Mouse (Mus musculus): ENCODE data around the gene Cuta. TPM values are rescaled to one million over a fixed set of nuclear protein-coding genes. Genes with fewer than 3 reads are reported as not detected.
"Not testable (repeated sequence)": the region's sequence is repeated elsewhere in the genome, so short reads cannot be mapped to it uniquely, and the experiment has no call there.

The Cuta gene
- 120 and 132 TPM in 2 replicates for polyA plus RNA-seq (2012; rRNA removed)

DNA sequence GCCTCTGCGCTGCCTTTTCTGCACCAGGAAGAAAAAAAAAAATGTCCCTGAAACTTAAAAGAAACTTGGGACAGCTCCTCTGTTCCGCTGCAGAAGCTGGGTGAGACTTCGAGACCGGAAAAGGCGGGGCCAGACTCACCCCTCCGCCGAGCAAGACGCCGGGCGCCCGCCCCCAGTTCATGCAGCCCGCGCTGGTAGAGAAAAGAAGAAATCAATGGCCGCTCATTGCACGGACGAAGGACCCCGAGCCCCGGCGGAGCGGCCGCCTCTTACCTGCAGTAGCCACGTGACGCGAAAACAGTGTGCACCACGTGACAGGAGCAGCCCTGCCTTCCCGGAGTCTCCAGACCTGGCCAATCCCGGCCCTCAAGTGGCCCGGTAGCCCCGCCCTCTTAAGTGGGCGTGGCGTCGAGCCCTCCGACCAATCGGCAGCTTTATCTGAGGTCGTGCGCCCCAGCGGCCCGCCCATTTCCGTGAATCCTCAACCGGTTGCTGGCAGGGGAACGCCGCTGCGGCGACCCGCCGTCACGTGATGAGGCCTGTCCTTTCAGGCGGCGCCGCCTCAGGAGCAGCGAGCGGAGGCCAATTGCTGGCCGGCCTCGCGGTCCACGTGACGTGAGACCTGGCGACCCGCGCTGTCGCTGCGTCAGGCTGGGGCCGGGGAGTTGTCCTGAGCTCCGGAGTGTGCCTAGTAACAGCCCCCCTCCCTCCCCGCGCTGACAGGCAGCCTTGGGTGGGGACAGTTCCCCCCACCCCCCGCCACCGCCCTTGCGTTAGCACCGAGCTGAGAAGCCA lies at the start of gene Cuta:
TSS of gene Cuta (minus strand) at position 392 of the 795 bp plus-strand sequence.
- peak; percentile 99 to 100 for DNase-seq (ENCODE audit: extremely low spot score in 1 of 2, low spot score in 1 of 2)

DNA sequence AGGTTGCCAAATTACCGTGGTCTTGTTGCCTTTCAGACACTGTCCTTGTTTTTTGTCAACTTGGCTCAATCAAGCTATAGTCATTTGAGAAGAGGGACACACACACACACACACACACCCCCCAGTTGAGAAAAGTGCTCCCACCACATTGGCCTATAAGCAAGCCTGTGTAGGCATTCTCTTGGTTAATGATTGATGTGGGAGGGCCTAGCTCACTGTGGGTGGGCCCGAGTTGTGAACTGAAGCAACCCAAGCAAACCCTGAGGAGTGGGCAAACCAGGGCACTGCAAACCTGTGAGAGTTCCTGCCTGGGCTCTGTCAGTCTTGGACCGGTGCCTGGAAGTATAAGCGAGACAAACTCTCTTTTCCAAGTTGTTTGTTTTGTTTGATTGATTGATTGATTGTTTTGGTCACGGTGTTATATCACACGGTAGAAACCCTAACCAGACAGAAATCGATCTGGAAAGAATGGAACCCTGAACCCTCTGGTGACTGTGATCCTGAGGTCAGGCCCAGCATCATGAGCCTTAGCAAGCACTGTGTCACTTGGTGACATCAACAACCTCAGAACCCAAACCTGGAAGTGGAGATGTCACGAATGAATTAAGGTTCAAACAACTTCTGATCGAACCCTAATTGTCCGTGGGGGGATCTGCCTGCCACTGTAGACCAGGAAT lies 46.3 kb upstream of the Cuta start:
- no peak for DNase-seq (ENCODE audit: extremely low spot score in 1 of 2, low spot score in 1 of 2)

DNA sequence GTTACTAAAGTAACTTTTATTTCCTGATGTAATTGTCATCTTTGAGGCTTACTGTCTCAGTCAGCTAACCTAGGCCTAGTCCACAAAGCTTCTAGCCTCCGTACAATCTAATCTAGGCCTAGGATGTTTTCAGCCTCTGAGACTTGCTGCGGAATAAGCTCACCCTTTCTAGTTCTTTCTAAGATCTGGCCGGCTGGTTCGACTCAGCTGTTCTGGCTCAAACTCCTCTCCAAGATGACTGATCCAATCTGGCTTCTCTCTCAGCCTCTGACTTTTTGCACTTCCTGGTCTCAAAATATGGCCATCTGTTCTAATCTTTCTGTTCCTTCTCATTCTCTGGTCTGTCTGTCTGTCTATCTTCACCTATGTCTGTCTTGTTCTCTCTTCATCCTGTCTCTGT lies 44.0 kb upstream of the Cuta start:
- DNase-seq (ENCODE audit: extremely low spot score in 1 of 2, low spot score in 1 of 2) = no peak

DNA sequence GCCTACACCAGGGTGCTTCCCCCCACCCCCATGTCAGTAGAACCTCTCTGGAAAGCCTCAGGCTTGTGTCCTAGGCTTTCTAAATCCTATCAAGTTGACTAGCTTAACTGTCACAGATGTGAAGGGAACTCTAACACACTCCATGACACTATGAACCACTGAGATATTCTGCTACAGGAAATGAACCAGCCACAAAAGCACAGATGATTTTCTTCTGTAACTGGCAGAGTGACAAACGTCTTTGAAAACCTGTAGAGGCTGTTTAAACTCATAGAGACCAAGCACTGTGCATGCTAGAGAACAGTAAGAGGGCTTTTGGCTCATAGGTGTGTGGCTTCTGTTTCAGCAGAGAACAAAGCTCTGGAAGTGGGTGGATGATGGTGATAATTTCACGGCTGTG lies 41.7 kb upstream of the Cuta start:
- no peak for DNase-seq (ENCODE audit: extremely low spot score in 1 of 2, low spot score in 1 of 2)

DNA sequence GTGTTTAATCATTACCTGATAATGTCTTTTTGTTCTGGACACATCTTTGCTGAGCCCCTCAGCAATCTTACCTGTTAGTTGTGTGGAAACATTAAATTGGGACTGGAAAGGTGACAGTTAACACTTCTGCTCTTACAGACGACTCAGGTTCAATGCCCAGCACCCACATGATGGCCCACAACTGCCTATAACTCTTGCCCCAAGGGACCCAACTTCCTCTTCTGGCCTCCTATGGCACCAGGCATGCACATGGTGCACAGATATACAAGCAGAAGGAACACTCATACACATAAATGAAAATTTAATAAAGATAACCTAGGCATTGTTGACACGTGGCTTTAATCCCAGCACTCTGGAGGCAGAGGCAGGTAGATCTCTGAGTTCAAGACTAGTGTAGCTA lies 40.1 kb upstream of the Cuta start:
- no peak for DNase-seq (ENCODE audit: extremely low spot score in 1 of 2, low spot score in 1 of 2)

DNA sequence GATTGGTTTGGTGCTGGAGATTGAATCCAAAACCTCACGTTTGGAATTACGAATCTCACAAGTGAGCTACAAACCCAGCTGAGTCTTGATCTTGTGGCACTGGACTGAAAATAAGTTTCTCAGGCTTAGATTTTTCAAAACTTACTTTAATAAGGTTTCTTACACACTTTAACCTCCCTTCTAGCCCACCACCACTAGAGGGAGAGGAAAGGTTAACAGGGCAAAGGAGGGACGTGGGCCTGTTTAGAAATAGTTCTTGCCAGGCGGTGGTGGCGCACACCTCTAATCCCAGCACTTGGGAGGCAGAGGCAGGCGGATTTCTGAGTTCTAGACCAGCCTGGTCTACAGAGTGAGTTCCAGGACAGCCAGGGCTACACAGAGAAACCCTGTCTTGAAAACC lies 38.0 kb upstream of the Cuta start:
- DNase-seq (ENCODE audit: extremely low spot score in 1 of 2, low spot score in 1 of 2) = not testable (repeated sequence)

DNA sequence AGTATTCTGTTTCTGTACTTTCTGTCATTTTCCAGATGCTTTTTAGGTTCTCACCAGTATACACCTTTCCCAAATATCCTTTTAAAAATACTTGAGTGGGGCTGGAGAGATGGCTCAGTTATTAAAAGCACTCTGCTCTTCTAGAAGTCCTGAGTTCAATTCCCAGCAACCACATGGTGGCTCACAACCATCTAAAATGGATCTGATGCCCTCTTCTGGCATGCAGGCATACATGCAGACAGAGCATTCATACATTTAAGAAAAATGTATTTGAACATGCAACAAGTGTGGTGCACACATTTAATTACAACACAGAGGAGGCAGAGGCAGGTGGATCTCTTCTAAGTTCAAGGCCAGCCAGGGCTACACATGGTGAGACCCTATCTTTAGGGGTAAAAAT lies 36.0 kb upstream of the Cuta start:
- no peak for DNase-seq (ENCODE audit: extremely low spot score in 1 of 2, low spot score in 1 of 2)

DNA sequence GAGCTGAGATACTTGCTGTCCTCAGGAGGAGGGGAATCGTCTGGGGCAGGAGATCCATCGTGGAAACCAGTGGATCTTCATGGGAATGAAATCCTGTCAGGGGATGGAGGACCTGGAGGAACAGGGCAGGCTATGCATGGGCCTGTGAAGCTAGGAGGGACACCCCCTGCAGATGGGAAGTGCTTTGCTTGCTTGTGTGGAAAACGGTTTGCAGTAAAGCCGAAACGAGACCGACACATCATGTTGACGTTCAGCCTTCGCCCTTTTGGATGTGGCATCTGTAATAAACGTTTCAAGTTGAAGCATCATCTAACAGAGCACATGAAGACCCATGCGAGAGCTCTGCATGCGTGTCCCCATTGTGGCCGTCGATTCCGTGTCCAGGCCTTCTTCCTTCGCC lies 35.2 kb upstream of the Cuta start:
- DNase-seq (ENCODE audit: extremely low spot score in 1 of 2, low spot score in 1 of 2) = no peak

DNA sequence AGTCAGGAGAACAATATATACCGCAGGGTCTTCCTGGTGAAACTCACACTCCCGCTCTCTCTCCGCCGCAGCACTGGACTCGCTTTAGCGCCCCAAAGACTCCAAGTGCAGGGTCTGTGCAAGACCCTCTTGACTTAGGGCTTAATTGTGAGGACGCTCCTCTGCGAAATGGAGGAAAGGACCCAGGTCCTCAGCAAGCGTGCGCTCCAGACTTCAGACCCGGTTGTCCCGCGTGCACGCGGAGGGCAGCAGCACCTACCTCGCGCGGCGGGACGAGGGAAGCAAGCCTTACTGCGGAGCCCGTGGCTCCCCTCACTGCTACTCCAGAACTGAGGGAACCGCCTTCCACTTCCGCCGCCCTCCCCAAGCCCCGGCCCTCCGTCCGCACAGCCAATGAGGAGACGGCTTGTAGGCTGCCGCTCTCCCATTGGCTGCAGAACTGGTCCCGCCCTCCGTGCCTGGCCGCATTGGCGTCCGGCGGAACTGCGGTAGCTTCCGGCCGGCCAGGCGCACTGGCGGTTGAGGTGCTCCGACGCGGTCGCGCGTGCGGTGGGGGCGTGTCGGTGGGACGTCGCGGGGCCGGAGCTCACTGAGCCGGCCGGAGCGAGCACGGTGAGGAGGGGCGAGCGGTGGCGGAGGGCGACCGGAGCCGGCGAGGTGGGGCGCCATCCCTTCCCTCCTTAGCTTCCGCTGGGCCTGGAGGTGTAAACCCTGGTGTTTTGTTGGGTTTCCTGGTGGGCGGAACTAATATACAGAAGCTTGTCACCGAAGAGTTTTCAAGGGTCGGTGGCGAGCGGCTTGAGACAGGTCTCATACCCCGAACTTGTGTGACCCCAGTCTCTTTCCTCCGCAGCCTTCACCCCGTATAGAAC lies 33.6 kb upstream of the Cuta start, which contains the start of gene Zbtb9:
TSS of gene Zbtb9 (plus strand) at position 465 of the 872 bp plus-strand sequence.
- DNase-seq (ENCODE audit: extremely low spot score in 1 of 2, low spot score in 1 of 2) = peak; percentile 94 to 97

DNA sequence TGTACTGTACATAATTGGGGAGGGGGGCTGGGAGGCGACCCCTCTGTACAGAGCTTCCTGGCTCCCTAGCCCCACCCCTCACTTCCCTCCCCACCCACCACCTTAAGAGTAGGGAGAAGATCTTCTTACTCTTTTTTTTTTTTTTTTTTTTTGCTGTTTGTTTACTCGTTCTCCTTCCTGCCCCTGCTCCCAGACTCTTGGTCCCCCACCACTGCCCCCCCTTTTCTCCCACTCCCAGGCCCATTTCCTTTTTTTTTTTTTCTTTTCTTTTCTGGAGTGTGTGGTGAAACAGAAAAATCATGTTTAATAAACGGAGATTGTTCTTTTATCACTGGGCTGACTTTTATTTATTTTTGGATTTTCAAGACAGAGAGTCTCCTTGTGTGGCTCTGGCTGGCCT lies 32.7 kb upstream of the Cuta start:
- no peak for DNase-seq (ENCODE audit: extremely low spot score in 1 of 2, low spot score in 1 of 2)

DNA sequence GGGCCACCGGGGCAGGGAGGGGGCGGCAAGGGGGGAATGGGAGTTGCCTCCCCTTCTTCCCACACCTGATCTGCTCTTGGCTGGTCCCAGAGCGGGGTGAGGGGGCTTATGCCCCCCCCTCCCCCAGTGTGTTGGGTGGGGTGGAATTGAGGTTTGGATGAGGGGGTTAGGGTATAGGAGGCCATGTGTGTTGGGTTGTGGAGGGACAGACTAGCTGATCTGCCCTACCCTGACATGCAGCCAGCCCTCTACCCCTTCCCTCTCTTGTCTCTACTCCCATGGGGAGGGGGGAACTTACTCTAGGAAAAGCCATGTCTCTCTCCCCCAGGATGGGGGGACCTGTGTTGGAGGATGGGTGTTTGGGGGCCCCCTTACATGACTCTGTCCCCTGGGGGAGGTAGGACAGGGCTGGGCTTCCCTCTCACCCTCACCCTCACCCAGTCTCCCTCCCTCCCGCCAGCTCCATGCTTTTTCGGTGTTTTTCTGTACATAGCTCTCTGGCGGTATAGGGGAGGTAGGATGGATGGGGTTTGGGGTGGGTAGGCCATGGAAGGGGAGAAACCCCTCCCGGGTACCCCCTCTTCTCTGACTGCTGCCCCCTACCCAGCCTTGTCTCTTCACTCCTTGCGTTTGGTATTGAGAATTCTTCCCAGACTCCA lies 32.0 kb upstream of the Cuta start:
- no peak for DNase-seq (ENCODE audit: extremely low spot score in 1 of 2, low spot score in 1 of 2)

DNA sequence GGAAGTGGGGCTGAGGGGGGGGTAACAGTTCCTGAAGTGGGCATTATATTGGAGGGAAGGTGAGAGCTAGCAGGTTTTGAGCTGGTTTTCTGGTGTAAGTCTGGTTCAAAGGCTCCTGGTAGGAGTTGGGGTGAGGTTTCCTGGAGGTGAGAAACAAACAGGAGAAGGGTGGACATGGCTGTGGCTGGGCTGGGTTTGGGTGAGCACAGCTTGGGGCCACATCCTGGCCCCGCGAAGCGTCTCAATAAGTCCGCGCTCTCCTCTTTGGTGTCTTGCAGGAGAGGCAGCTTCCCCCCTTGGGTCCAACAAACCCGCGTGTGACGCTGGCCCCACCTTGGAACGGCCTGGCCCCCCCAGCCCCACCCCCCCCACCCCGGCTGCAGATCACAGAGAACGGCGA lies 30.9 kb upstream of the Cuta start:
- DNase-seq (ENCODE audit: extremely low spot score in 1 of 2, low spot score in 1 of 2) = no peak

DNA sequence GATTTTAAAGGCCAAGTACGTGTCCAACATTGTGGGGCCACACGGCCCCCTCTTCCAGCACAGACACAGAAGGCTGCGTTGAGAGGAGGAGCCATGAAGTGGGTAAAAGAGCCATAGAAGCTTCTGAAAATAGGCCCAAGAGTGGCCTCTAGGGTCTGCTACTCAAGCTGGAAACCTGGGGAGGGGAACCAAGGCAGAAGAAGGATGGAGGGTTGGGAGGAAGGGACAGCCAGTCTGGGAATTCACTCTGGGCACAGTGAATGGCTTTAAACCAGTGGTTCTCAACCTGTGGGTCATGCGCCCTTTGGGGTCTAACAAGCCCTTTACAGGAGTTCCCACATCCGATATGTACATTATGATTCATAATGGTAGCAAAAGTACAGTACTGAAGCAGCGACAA lies 29.9 kb upstream of the Cuta start:
- DNase-seq (ENCODE audit: extremely low spot score in 1 of 2, low spot score in 1 of 2) = no peak

DNA sequence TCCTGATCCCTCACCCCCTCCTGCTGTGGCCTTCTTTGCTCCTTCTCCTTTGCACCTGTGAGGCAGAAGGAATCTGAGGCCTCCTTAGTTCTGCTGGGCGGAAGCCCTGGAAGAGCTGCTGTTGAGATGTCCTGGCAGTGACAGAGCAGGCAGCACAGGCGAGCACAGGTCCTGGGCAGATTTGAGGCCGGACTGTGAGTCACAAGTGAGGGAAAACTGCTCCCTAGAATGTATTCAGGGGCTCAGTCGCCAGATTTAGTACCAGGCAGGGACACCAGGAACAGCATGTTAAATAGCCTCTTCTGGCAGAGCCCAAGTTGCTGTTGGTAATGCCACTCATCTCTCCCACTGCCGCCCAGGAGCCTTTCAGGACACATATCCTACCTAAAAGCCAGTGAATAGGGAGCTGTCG lies 28.8 kb upstream of the Cuta start:
- DNase-seq (ENCODE audit: extremely low spot score in 1 of 2, low spot score in 1 of 2) = no peak

DNA sequence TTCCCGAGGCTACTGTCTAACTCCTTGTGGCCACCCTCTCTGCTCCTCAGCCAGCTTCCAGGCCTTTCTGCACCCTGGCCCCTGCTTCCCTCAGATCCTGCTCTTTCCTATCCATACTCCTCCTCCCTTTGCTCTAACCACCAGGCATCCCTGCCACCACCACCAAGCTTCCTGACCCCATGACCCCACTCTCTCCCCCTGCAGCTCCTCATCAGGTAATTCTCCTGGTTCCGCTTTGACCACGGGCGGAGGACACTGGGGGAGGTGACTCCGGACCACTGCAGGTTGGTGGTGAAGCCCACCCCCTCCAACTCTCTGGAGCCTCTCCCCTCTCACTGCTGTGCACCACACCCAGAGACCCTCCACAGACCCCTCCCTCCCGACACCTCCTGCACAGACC lies 28.1 kb upstream of the Cuta start:
- DNase-seq (ENCODE audit: extremely low spot score in 1 of 2, low spot score in 1 of 2) = no peak

DNA sequence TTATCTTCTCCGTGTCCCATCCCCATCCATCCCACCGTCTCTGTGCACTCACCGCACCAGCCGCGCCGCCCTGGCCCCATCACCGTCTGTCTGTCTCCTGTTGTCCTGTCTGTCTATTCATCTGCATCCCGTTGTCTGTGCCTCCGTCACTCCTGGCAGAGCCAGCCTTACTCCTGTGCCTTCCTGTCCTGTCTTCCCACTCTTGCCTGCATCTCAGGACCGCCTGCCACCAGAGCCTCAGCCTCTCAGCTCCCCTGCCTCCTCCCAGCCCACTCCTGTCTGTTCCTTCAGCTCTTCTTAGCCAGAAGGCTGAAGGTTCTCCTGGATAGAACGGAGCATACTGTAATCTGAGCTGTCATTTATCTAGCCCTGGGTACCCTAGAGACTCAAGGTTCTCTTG lies 27.6 kb upstream of the Cuta start:
- DNase-seq (ENCODE audit: extremely low spot score in 1 of 2, low spot score in 1 of 2) = no peak

DNA sequence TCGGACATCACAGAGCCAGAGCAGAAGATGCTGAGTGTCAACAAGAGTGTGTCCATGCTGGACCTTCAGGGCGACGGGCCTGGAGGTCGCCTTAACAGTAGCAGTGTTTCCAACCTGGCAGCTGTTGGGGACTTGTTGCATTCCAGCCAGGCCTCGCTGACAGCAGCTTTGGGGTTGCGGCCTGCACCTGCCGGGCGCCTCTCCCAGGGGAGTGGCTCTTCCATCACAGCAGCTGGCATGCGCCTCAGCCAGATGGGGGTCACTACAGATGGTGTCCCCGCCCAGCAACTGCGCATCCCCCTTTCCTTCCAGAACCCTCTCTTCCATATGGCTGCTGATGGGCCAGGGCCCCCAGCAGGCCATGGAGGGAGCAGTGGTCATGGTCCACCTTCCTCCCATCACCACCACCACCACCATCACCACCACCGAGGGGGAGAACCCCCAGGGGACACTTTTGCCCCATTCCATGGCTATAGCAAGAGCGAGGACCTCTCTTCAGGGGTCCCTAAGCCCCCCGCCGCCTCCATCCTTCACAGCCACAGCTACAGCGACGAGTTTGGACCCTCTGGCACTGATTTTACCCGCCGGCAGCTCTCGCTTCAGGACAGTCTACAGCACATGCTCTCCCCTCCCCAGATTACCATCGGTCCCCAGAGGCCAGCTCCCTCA lies 22.3 kb upstream of the Cuta start:
- DNase-seq (ENCODE audit: extremely low spot score in 1 of 2, low spot score in 1 of 2) = no peak

DNA sequence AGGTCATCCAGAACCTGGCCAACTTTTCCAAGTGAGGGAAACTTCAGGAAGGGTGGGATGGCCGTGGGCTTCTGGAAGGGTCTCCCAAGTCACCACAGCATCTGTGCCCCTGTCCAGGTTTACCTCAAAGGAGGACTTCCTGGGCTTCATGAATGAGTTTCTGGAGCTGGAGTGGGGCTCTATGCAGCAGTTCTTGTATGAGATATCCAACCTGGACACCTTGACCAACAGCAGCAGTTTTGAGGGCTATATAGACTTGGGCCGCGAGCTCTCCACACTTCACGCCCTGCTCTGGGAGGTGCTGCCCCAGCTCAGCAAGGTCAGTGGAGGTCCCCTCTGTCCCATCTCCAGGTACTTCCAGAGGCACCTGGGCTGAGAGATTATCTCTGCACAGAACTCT lies 20.4 kb upstream of the Cuta start:
- DNase-seq (ENCODE audit: extremely low spot score in 1 of 2, low spot score in 1 of 2) = no peak

DNA sequence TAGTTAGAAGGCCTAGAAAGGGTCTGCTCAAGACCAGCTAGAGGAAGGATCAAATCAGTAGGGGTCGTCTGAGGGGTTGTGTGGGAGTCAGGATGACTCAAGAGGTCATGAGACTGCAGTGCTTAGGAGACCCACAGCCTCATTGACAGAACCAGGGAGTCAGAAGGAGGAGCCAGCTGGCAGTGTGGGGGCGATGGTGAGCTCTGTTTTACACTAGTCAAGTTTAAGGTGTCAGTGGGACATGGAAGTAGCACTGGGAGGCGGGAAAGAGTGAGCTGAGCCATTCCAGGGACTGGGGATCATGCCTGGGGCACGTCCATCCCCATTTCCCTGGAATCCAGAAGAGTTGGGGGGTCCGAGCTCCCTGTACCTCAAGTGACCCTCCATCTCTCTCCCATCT lies 19.5 kb upstream of the Cuta start:
- peak in 1 of 2 experiments; percentile 72 for DNase-seq (ENCODE audit: extremely low spot score in 1 of 2, low spot score in 1 of 2)

DNA sequence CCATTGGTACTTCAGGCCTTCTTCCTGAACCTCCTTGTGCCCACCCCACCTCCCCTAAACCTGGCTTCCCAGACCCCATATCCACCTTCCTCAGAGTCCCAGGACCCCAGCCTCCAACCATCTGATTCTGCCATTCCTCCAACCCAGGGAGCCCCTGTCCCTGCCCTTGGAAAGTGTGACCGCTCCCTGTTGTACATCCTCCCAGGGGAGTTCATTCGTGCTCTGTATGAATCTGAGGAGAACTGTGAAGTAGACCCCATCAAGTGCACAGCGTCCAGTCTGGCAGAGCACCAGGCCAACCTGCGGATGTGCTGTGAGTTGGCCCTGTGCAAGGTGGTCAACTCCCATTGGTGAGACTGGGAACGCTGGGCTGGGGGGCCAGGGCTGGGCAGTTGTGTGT lies 18.5 kb upstream of the Cuta start:
- DNase-seq (ENCODE audit: extremely low spot score in 1 of 2, low spot score in 1 of 2) = no peak
